Mouse (Mus musculus) fibroblast of lung, adult 2 months (primary cell): ENCODE results near the gene Cutal.
A peak's percentile ranks its signal among the peaks of the same experiment; 100 is the strongest.

Source experiments
- DNase-seq: peaks from one replicate; pipeline ENCODE4 v3.0.0-alpha.2; 2011; ENCODE audit warnings: low read depth

Cutal gene

DNA sequence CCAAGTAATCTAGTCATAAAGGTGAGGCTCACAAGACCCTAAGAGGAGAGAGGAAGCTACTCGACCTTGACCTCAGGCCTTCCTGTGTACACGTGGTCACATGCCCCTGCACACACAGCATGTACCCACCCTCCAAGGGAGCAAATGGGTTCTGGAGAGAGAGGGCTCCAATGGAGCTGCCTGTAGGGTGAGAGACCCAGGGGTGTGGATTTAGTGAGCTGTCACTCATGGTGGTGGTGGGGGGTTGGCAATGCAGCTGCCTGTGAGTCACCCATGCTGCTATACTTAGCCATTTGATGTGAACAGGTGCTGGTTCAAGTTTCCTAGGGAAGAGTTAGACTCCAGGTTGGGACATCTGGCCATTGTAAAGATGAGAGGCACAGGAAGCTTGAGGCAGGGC is 45.9 kb downstream of the Cutal start:
- DNase-seq = no peak

DNA sequence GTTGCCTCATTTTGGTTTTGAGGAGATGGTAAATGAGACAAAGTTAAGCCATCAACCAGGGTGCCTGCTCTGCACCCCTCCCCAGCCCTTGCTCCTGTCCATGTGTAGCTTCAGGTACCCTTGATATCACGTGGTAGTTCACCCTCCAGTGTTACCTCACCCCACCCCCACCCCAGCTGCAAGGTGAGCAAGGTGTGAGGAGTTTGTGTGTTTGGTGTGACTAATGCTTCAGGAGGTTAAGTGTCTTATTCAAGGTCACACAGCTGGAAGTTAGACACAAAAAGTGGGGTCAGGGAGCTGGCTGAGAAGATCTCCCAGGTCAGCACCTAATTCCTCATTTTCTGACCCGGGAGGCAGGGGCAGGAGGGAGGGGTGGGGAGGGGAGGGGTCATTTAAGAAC is 48.5 kb downstream of the Cutal start:
- no peak for DNase-seq

DNA sequence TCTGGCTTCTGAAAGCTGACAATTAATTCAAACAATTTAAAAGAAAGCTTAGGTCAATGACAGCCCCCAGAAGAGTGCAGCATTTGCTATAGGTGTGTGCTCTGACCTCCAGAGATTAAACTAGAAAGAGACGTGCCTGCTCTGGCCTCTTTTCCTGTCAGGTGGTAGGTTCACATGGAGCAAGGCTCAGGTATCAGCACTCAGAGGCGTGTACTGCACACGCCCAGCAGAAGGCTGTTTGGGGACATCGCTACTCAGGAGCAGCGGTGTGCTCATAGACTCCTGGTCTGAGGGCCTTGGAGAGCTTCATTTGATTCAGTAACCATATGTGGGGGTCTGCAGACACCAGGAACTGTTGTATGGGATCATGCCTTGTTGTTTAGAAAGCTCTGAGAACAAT is 53.1 kb downstream of the Cutal start:
- DNase-seq = no peak

DNA sequence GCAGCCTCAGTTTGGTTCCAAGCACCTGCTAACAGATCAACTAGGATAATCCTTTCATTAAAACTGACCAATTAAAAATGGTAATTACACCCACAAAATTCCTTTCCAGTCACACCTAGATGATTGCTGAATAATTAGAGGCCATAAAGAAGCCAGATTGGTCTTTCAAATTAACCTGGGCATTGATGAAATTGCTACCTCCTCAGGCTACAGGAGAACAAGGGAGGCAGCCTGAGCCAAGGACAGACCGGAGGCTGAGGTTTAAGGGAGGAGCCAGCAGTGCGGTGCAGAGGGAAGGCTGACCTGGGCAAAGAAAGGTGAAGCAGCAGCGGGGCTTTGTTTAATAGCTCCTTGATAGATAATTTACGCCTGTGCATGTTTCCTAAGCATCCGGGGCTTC is 63.3 kb downstream of the Cutal start:
- DNase-seq = no peak

DNA sequence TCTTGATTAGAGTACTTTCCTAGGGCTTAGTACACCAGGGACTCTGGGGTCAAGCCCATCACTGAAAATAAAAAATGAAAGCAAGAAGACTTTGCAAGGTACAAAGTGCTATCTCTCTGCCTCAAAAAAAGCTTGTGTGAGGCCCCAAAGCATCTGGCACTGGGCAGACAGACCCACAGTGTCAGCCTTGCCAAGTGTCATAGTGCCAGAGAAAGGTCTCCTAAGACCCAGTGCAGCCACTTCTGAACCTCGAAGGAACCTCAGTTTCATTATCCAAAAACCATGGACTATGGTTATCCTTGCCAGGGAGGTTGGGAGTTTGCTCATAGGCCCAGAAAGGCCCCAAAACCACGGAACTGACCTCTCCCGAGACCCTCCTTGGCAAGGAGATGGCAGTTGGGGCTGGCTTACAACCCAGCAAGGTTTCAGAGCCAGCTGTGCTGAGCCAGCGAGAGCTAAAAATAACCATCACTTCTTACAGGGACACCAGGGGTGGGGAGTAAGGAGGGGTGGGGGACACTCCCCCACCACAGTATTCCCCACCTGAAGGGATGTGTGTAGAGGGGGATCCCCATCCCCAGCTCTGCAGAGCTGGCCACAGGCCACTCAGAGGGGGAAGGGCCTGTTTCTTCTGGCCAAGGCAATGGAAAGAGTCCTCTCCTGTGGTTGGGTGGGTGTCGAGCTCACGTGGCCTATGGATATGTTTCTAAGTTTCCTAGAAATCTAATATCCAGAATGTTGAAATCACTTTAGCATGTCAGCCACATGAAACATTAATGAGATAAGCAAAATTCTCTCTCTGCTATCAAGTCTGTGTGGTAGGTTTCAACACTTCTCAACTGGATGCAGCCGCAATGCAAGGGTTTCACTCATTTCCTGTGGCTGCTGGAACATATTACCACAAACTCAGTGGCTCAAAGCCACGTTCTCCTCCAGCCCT is 64.3 kb downstream of the Cutal start:
- peak; percentile 53 for DNase-seq

DNA sequence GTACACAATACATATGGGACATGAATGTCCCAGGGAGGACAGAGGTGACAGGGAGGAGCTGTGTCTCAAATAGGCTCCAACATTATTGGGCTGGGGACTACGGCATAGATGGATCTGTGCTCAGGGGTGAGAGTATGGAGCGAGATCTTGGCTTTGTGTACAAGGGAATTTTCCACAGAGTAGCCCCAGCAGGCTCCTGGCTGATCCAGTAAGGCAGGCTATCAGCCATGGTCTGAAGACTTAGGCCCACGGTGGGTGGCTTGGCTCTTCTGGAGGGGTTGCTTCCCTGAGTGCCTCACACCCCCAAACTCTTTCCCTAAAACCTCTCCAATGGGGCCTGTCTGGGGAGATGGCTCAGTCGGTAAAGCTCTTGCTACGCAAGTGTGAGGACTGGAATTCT is 66.0 kb downstream of the Cutal start:
- DNase-seq = no peak

DNA sequence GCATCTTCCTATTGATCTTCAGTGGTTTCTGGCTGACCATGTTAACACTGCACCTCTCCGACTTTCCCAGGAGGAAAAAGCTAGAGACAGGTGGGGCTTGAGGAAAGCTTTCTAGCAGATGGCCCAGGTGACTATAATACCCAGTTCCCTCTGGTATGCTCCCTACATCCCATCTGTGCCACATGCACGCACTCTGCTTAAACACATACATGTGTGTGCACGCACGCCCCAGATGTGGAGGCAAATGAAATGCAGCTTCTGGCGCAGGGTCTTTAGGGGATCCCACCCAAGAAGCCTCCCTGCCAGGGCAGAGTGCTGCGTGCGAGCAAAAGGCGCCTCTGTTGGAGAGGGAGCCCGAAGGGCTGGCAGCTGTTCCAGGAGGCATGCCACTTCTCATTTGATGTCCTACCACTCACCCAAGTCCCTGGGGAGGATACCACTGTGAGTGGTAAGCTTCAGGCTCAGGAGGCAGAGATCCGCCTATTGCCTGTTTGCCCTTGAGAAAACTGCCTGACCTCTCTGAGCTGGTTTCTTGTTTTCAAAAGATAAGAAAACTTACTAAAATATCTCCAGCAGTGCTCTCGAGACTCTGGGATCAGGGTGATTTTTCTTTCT is 67.0 kb downstream of the Cutal start:
- DNase-seq = no peak
